Mouse (Mus musculus) right cerebral cortex, postnatal 25 days (tissue): ENCODE results near the gene E4f1.
A peak's percentile ranks its signal among the peaks of the same experiment; 100 is the strongest.
"Not testable (repeated sequence)": the region's sequence is repeated elsewhere in the genome, so short reads cannot be mapped to it uniquely, and the experiment has no call there.

ENCODE experiments used
- DNase-seq: peaks from one replicate; pipeline ENCODE4 v3.0.0; 2022

Gene E4f1

GRCm38 (mm10) chr17:24454756-24455522 is 15.2 kb downstream of the E4f1 start:
- DNase-seq = peak; percentile 98

- DNase-seq = no peak
These were observed 15.8 kb downstream of the E4f1 start for GRCm38 (mm10) chr17:24454218-24454755.

- DNase-seq = no peak
These were observed 16.7 kb downstream of the E4f1 start for GRCm38 (mm10) chr17:24453372-24453771.

GRCm38 (mm10) chr17:24451220-24451619 is 18.9 kb downstream of the E4f1 start:
- no peak for DNase-seq

- no peak for DNase-seq
These were observed 20.6 kb downstream of the E4f1 start for GRCm38 (mm10) chr17:24449507-24449906.

- DNase-seq = no peak
These were observed 23.5 kb downstream of the E4f1 start for GRCm38 (mm10) chr17:24446590-24446989.

GRCm38 (mm10) chr17:24443409-24443808 is 26.7 kb downstream of the E4f1 start:
- no peak for DNase-seq

- no peak for DNase-seq
These were observed 27.4 kb downstream of the E4f1 start, which contains the start of gene Dnase1l2 for GRCm38 (mm10) chr17:24442632-24443155. Gene Dnase1l2 (minus strand): TSS chr17:24443105.

- no peak for DNase-seq
These were observed 28.0 kb downstream of the E4f1 start for GRCm38 (mm10) chr17:24442107-24442506.

GRCm38 (mm10) chr17:24441148-24441547 is 29.0 kb downstream of the E4f1 start:
- no peak for DNase-seq

GRCm38 (mm10) chr17:24440377-24440776 is 29.7 kb downstream of the E4f1 start:
- no peak for DNase-seq

- DNase-seq = no peak
These were observed 33.1 kb downstream of the E4f1 start for GRCm38 (mm10) chr17:24437016-24437415.

- no peak for DNase-seq
These were observed 40.7 kb downstream of the E4f1 start for GRCm38 (mm10) chr17:24429201-24429983.

- no peak for DNase-seq
These were observed 42.9 kb downstream of the E4f1 start for GRCm38 (mm10) chr17:24427170-24427557.

GRCm38 (mm10) chr17:24426471-24427169 is 43.5 kb downstream of the E4f1 start, which contains the start of gene Eci1:
Gene Eci1 (plus strand): TSS chr17:24426641.
- DNase-seq = peak; percentile 88

- no peak for DNase-seq
These were observed 44.2 kb downstream of the E4f1 start for GRCm38 (mm10) chr17:24425905-24426304.

- DNase-seq = not testable (repeated sequence)
These were observed 44.8 kb downstream of the E4f1 start for GRCm38 (mm10) chr17:24425326-24425725.

GRCm38 (mm10) chr17:24424489-24424888 is 45.6 kb downstream of the E4f1 start:
- no peak for DNase-seq

- DNase-seq = no peak
These were observed 47.0 kb downstream of the E4f1 start for GRCm38 (mm10) chr17:24423114-24423513.

GRCm38 (mm10) chr17:24416051-24416652 is 54.0 kb downstream of the E4f1 start:
- DNase-seq = no peak

- DNase-seq = no peak
These were observed 55.1 kb downstream of the E4f1 start for GRCm38 (mm10) chr17:24415011-24415410.

GRCm38 (mm10) chr17:24414230-24414976 is 55.7 kb downstream of the E4f1 start, which contains the start of gene Rnps1:
Gene Rnps1 (plus strand): TSS chr17:24414565.
- peak; percentile 90 for DNase-seq
